Mouse (Mus musculus): ENCODE results near the gene Nfic.

Gene Nfic

DNA sequence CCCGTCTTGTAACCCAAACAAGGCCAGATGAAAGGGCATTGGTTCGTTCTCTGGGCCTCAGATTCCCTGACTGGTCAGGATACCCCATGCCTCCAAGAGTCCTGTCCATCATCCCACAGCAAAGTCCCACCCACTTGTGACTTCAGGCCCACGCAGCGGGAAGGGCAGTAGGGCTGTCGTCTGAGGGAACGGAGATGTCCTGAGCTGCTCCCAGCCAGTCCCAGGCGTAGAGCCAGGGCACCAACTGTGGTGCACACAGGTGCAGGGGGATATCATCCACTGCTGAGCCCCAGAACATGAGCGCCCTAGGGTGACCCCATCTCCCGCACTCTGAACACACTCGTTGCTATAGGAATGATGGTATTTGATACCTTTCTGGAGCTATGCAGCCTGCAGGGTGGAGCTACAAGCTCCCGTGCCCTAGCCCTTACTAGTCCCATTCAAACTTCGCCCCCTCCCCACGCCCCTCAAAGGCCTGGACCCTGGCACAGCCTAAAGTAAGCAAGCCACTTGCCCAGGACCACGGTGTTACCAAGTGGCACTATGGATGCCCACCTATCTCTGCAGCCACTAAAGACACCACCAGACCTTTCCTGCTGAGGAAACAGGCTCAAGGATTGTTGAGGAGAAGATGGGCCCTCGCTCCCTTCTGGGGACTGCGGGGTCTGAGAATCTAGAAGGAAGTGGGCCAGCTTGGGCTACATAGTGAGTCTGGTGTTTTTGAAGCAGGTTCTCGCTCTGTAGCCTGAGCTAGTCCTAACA, 39.7 kb downstream of the Nfic start:
- DNase-seq = peak; percentile 56

DNA sequence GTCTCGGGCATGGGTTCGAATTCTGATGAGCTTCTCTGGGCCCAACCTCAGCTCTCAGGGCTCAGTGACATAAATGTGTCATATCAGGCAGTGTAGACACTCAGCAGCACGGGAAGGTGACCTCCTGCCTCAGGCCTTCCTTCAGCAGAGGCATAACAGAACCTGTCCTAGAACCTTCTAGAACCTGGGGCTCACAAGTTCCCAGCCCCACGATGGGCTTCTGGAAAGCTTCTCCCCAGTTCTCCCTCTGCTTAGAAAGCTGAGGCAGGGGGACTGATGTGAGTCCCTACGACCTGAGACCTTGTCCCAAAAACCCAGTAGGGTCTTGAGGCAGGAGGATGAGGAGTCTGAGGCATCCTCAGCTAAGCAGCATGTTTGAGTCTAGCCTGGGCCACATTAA, 40.3 kb downstream of the Nfic start:
- DNase-seq = no peak

DNA sequence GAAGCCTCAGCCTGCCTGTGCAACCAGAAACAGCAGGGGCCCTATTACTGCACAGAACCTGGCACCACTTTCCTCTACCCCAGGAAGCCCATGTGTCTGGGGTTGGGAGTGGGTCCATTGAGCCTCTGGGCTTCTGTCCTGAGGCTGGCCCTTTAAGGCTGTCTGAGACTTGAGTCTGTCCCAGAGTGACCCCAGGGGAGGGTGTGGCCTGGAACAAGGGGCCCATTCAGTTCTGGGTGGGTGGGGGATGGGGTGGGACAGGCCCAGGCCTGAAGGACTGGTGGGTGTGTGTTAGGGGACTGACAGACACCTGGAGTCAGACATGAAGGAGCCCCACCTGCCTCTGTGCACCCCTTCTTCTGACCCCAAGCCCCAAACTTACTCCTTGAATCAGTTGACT, 40.8 kb downstream of the Nfic start:
- peak; percentile 78 for DNase-seq

DNA sequence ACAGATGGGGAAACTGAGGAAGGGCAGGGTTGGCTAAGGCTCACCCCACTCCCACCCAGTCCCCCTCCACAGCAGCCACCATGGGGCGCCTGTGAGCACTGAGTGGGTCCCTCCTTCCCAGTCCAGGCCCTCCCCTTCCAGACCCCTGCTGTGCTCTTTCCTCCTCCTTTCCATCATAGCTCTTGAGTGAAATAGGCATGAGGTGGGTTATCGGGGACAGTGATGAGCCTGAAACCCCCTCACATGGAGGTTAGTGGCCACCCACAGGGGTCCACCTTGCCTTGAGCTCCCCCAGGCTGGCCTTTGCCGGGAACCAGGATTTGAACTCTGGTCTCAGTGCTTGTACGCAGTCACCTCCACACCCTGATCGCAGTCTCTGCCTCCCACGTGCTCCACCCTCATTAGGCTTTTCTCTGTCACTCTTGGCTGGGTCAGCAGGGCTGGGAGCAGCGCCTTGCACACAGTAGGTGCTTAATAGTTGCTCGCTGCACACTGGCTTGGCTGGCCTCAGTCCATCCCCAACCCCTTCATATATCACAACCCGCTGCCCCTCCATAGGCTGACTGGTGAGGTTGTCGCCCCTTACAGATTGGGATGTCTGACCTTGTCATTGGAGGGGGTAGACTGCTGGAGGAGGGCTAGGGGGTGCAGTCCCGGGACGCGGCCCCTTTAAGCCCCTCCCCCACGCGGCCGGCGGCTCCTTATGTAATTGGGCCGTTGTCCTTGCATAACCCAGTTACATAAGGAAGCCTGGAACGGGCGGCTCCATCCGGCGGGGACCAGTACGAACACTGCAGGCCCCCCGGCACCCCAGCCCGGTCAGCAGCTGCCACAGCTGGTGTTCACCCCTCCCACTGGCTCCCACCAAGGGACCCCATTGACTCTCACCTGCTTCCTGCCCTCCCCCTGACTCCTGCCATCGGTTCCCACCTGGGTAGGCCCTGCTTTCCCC, 41.8 kb downstream of the Nfic start:
- DNase-seq = peak; percentile 96

DNA sequence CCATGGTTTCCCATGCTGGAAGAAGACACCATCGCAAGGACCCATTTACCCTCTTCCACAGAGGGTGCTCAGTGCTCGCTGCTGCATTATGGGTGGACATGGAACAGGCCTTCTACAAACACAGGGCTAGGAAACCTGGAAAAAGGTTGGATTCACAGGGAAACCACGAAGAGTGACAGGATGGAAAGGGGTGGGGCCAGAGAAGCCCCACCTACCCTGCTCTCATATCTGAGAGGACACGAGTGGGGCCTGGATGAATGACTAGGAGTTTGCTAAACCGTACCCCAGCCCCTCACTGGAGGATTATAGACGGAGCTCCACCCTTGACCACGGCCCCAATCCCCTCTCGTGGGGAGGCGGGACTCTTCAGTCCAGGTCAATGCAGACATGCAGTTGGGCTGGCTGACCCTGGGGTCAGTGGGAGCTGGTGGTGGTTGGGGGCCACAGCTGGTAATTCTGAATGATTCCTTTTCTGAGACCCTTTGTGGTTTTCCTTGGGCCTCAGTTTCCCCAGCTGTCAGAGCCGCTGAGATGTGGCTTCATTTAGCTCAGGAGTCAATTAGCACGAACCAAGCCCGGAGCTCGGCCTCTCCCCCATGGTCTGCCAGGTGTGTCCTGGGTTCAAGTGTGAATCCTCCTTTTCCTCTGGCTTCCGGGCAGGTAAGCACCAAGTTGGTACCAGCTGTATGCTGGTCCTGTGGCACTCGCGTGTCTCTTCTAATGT, 42.7 kb downstream of the Nfic start:
- no peak for DNase-seq

DNA sequence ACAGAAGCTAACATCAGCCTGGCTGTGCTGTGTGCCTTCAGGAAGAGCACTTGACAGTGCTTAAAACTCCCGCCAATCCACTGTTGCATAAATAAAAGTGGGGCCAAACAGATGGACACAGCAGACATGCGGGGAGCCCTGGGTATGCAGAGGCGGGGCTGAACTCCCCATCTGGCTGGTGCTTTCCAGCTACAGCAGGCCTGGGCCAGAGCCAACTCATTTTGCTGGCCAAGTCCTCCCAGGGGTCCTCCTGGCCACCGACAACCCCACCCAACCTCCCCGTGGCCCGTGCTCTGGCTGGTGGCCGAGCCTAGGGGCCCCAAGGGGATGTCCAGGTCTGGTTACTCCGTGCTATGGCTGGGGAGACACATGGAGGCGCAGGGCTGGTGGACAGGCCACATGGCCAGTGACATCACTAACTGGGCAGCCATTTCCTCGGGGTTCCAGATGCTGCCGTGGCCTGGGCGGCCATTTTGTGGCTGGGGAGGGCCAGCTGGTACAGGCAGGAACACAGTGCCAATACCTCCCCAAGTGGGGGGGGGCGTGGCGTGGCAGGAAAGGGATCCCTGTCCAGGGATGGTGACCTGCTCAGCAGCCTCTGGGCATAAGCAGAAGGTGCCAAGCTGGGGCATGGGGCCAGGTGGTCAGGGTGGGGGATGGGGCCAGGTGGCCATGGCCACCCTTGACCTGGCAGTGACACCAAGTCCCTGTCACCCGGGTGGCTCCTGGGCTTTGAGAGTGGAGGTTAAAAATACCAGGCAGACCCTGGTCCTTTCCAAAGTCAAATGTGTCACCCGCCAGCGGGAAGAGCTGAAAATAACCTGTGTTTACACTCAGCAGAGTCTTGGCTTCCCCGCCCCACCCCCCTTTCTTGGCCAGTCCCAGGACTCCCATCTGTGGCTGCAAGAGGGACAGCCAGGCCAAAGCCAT, 43.7 kb downstream of the Nfic start:
- peak; percentile 91 for DNase-seq

DNA sequence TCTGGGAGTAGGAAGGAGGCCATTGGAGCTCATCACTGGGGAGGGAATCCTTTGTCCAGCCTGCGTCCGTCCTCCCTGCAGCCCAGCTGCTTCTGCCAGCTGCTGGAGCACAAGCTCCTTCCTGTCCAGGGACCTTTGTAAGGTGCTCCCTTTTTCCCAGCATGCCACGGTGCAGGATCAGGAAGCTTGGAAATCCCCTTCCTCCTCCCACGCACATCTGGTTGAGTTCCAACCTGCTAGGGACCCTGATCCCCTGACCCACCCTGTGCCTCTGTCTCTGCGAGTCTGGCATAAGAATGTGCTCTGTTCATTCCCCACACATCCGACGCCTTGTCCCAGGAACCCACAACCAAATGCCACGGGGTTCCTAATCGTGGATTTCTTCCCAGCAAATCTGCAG, 44.5 kb downstream of the Nfic start:
- DNase-seq = peak; percentile 71

DNA sequence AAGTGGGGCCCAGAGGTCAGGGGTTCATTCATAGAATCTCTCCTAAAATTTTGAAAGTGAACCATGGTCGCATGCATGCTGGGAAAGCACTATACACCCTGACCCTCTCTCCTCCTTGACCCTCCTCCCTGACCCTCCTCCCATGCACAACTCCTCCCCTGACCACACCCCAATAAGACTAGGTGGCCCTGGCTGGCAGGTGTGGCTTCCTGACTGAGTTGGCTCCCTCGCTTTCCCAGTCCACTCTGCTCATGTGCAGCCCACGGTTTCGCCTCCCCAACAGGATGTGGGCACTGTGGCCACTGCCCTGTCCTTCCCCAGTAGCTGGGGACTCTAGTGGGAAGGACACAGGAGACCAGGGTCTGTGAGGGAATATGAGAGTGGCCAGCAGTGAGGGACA, 45.1 kb downstream of the Nfic start:
- DNase-seq = no peak

DNA sequence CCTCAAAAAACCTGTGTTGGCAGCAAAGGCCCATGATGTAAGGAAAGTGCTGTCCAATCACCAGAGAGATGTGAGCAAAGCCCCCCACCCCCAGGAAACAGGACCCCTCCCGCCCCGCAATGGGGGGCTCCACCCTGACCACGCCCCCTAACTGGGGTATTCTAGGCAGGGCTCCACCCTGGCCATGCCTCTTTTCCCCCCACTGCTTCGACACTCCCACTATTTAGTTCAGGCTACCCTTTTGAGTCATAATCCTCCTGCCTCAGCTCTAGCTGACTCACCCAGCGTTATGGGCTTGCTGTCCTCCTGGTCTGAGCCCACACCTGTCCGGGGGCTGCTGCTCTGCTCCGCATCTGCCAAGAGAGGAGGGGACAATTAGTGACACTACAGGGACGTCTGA, 46.1 kb downstream of the Nfic start:
- DNase-seq = no peak

DNA sequence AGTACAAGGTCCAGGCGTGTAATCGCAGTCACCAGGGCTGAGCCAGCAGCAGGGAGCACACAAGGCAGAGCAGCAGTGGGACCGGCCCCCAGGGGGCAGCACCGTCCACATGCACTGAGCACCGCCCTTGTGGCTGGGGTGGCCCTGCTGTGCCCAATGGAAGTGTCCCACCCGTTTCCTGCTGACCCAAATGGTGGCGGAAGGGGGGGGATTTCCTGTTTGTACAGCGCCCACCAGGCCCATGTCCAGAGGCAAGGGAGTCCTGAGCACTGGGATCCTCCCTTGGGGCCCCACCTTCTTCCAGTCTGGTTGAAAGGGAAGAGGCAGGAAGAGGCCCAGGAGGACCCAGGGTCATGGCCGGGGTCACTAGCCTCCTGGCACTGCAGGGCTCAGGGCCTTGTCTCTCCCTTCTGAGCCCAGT, 46.6 kb downstream of the Nfic start:
- DNase-seq = peak; percentile 94

DNA sequence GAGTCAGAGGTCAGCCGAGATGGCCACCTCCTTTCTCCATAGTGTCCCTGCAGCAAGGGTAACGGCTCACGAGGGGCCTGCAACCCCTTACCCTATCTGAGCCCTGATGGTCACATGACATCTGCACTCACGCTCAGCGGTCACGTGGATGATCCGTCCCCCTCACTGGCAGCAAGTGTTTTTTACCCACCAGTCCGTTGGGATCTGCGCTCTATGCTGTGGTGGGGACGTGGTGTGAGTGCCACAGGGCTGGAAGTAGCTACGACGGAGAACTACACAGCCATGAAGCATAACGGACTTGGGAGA, 47.1 kb downstream of the Nfic start:
- no peak for DNase-seq

DNA sequence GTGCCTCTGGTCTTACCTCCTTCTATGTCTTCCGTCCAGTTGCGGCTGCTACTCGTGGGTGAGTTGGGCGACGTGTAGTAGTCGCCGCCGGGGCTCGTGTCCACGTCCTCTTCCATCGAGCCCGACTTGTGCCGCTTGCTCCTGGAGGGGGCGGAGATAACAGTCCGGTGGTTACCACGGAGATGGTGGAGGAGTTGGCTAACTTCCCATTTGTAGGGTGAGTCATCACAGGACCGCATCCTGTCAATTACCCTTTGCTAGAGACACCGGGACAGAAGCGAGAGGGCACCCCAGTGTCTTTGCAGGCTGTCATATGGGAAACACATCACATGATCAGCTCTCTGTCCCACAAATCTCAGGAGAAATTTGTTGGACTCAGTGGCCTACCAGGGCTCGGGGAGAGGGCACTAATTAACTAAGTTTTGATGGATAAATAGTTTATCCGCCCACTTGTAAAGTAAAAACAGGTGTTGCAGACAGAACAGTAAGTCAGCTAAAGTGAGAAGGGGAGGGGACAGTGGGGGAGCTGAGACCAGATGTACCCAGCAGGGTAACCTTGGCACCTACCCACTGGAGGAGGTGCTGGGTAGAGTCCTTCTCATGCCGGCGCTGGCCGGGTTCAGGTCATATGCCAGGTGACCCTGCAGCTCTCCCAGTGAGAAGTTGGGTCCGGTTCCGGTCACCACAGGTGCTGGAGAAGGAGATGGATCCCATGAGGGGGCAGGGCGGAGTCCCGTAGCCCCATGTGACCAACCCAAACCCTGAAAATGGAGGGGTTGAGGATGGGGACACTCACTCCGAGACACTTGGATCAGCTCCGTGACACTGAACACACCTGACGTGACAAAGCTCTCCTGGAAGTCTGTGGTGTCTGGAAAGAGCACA, 47.7 kb downstream of the Nfic start:
- peak; percentile 87 for DNase-seq

DNA sequence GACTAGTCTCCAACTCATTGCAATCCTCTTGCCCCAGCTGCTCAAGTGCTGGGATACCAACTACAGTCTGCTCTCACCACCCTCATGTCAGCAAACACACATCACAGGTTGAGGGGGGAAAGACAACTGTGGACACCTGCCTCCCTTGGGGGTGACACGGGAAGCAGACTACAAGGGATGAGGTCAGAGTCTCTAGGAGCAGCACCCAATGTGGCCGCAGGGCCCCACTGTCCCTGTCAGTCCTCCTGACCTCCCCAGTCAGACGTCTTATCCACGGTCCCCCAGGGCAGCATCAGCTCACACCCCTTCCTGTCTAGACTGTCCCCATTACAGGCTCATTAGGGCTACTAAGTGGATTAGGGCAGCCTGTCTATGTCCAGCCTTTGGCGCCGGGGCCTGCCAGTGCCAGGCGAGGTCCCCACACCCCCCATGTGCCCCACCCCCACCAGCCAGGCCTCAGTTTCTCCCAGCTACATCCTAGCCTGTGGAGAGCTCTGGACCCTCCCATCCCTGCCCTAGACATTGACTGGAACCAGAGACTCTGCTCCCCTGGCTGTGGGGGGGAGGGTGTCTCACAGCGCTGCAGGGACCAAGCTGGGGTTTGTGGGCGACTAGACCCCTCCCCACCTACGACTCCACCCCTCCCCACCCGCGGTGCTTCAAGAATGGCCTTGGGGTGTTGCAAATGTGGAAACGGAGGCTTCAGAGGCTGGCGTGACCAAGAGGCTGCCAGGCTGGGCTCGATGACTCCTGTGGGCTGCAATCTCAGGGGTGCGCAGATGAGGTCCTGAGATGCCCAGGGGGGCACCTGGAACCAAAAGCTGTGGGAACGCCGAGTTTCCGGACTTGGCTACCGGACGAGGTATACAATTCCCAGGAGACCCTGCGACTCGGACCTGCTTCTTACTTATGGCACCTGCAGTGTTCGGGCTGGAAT, 48.7 kb downstream of the Nfic start:
- DNase-seq = no peak

DNA sequence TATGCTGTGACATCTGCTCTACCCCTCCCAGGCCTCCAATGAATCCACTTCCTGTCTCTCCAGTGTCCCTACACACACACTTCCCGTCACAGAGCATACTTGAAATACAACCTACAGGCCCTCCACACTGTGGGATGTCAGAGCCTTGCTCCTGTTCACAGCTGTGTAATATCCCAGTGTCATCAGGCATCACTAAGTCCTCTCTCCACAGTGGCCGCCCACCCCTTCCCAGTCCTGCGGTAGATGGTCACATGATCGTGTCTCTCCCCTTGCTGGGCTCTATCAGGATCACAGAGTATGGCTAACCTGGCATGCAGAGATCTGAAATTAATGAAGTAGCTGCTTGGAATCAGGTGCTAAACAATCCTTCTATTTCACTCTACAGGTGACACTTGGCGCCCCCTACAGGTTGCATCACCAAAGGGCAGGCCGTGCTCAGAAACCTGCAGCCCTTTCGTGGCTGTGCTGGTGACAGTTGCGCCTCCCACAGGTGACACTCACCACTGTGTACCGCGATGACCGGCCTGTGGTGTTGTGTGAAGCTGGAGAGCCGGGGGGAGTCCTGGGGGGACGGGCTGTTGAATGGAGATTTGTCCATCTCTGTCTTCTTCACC, 49.7 kb downstream of the Nfic start:
- peak; percentile 80 for DNase-seq

DNA sequence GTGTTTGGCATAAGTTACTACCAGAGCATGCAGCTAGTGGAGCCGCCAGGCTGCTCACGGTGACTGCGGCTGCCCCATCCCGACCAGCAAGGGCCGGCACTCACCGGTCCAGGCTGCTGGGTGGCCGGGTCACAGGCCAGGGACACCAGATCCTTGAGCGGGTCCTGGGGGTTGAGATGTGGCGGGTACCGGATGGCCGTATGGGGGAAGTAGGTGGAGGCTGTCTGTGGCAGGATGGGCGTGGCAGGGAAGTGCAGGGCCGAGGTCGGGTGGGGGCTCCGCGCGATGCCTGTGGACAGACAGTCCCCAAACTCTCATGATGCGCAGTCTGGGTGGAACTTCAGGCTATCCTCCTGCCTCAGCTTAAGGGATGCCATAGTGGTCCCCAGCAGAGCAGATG, 50.7 kb downstream of the Nfic start:
- peak; percentile 68 for DNase-seq

DNA sequence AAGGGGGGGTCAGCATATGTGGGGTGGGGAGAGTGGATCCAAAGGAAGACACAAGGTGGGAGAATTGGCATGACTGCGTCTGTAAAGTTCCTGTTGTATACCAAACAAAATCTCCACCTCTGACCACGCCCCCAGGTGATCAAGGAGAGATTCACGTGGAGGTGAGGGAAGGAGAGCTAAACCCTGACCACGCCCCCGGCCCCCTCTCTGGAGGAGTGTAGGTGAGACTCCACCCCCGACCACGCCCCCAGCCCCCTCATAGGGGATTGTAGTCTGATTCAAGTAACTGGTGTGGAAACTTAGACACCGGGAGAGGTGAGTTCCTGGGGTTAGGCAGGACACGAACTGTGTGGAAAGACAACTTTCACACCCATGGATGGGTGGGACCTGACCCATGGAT, 51.4 kb downstream of the Nfic start:
- peak; percentile 67 for DNase-seq

DNA sequence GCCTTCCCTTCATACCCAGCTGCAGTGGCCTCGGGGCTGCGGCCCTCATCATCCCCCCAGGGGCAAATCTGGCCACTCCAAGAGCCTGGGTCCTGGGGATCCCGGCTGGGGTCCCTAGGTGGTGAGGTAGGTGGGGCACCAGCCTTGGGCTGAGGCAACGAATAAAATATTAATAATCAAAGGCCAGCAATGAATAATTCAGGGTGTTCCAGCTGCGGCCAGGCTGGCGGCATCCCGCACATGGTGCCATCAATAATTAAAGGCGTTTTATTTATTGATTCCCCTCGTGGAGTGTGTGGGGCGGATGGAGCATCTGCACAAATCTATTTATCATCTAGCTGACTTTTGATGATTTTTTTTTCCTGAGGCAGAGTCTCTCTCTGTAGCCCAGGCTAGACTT, 51.9 kb downstream of the Nfic start:
- no peak for DNase-seq

DNA sequence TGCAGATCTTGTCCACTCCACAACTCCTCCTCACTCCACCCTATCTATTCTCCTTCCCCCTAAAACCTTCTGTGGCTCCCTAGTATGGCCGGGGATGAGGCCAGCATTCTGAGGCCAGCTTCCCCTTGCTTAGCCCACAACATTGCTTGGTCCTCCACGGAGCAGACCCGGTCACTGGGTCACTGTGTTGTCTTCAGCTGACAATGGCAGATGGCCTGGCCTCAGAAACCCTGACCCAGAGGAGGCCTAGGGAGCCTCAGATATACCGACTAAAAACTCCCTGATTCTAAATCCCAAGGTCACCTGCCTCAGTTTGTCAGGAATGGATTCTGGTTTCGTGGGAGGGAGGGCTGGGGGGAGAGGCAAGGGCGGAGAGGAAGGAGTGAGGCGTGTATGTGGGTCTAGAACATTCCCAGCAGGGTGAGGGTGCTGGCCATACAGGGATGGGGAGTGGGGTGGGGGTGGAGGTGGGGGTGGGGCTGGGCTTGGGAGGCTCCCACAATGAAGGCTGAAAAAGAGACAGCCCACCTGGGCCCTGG, 53.1 kb downstream of the Nfic start:
- DNase-seq = no peak

DNA sequence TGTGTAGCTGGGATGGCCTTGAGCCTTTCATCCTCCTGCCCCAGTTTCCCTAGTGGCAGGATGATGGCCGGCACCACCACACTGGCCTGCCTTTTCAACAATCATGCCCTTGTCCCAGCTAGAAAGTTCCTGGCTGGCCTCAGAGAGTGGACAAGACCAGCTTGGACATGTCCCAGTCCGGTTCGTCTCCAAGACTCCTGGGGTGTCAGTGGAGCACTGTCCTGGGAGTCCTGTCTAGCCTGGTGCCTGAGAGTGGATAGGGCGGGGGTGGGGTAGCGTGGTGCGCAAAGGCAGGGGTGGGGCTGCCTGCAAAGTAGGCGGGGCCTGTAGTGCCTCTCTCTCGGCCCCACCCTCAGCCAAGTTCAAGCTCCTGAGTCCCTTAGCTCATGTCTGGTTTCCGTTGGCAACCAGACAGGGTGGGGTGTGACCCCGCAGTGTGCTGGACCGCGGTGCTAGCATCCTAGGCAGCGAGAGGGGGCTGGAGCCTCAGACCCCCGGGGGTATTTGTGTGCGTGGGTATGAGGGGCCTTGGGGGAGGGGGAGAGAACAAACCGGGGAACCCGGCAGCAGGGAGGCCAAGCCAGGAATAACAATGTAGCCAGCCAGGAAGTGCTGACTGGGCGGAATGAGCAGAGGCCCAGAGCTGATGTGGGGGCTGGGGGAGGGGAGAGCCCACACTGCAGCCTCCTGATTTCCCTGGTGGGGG, 53.8 kb downstream of the Nfic start:
- peak; percentile 91 for DNase-seq

Data from kidney, postnatal 10 days (tissue).